ENCODE assay signal across 18 mouse cellular contexts in the genomic region with DNA sequence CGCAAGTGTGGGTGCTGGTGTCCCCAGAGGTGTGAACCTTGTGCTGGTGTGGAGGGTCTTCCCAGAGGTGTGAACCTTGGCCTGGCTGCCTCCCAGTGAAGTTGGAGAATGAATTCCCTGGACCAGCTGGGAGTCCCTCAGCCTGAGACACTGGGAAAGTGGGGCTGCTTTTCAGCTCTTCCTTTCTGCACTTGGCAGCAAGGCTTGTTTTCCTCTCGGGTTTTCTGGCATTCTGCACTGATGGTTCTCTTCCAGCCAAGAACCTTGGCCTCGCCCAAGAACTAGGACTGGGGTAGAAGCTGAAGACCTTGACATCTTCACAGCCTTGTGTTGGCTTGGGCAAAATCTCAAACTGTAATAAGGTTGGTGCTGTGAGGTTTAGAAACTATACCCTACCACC. TPM values are rescaled to one million over a fixed set of nuclear protein-coding genes. Genes with fewer than 3 reads are reported as not detected.
DNase-seq lines count a peak whose midpoint lies in the region; ATAC-seq and TF ChIP-seq lines count a peak whose summit lies in the region.
"Had no signal": no experiment of that assay in that cellular context is flagged by ENCODE, and none has a peak within 500 bp of the region (broad histone marks: within the 10 kb centered on the region; RNA-seq: fewer than 3 reads in every experiment).

No protein-coding gene starts in this region.

- ATAC-seq in lung, postnatal 0 days: 0 out of 2 replicates have a peak, but pooled peaks have one; percentile 3
- no peak for ATAC-seq in neural tube, embryonic 15.5 days (ENCODE audit: low FRiP score)
- ATAC-seq: midbrain, embryonic 13.5 days had no signal

- H3K9me3 ChIP-seq in lung, postnatal 0 days (ENCODE audit: low read length): no peaks in the 10 kb centered on the region
- no peaks in the 10 kb centered on the region for H3K9me3 ChIP-seq in neural tube, embryonic 15.5 days (replicated peaks)
- H3K9me3 ChIP-seq: hindbrain, embryonic 15.5 days; midbrain, embryonic 13.5 days; stomach, embryonic 15.5 days had no signal

- H3K4me3 ChIP-seq in lung, postnatal 0 days (ENCODE audit: low read depth, low read length): no peak overlapping the region
- H3K4me3 ChIP-seq in lung, adult 2 months (replicated peaks; ENCODE audit: extremely low read depth, low read depth, low read length): no peak overlapping the region
- H3K4me3 ChIP-seq in gastrocnemius, adult 2 months: no peak overlapping the region; the same call in 1 of the 2 replicates
- H3K4me3 ChIP-seq in neural tube, embryonic 15.5 days (replicated peaks): no peak overlapping the region
- H3K4me3 ChIP-seq: hindbrain, embryonic 15.5 days; midbrain, embryonic 13.5 days; stomach, embryonic 15.5 days had no signal

- H3K27ac ChIP-seq in lung, postnatal 0 days (ENCODE audit: low read length): no peak overlapping the region
- H3K27ac ChIP-seq in gastrocnemius, adult 2 months: peak overlapping the region; percentile 79
- no peak overlapping the region for H3K27ac ChIP-seq in neural tube, embryonic 15.5 days (replicated peaks)
- H3K27ac ChIP-seq: hindbrain, embryonic 15.5 days; midbrain, embryonic 13.5 days; stomach, embryonic 15.5 days had no signal

- H3K9ac ChIP-seq in lung, postnatal 0 days (replicated peaks; ENCODE audit: low read depth): no peak overlapping the region
- no peak overlapping the region for H3K9ac ChIP-seq in neural tube, embryonic 15.5 days (replicated peaks)
- H3K9ac ChIP-seq: hindbrain, embryonic 15.5 days; midbrain, embryonic 13.5 days; stomach, embryonic 15.5 days had no signal

- no peak overlapping the region for H3K4me2 ChIP-seq in lung, postnatal 0 days (replicated peaks; ENCODE audit: low read depth, low read length)
- H3K4me2 ChIP-seq in neural tube, embryonic 15.5 days: no peak overlapping the region
- H3K4me2 ChIP-seq: hindbrain, embryonic 15.5 days; midbrain, embryonic 13.5 days; stomach, embryonic 15.5 days had no signal

- H3K4me1 ChIP-seq in lung, postnatal 0 days (ENCODE audit: insufficient read depth, low read depth, low read length): no peaks in the 10 kb centered on the region
- no peaks in the 10 kb centered on the region for H3K4me1 ChIP-seq in lung, adult 2 months (ENCODE audit: control insufficient read depth, insufficient read depth, low read length)
- H3K4me1 ChIP-seq in neural tube, embryonic 15.5 days: no peaks in the 10 kb centered on the region
- H3K4me1 ChIP-seq: hindbrain, embryonic 15.5 days; midbrain, embryonic 13.5 days; stomach, embryonic 15.5 days had no signal

- no peak for TF ChIP-seq POLR2A in lung, adult 2 months (IDR thresholded peaks at IDR 0.05; ENCODE audit: borderline replicate concordance, extremely low read depth, low read depth, low read length)

- no peak for TF ChIP-seq CTCF in lung, postnatal 0 days (IDR thresholded peaks at IDR 0.05)
- no peak for TF ChIP-seq CTCF in lung, adult 2 months (IDR thresholded peaks at IDR 0.05; ENCODE audit: insufficient read depth, low read length)
- no peak for TF ChIP-seq CTCF in gastrocnemius, adult 2 months (IDR thresholded peaks at IDR 0.05)

- TF ChIP-seq EP300 in lung, postnatal 0 days (IDR thresholded peaks at IDR 0.05): no peak

- DNase-seq in cerebellum, adult 9-10 months: peak; percentile 53
- DNase-seq in cerebellum, adult 8-10 months: no peak
- DNase-seq in lung, postnatal 0 days (ENCODE audit: low spot score): peak; percentile 35
- DNase-seq in lung, adult 2 months: no peak
- peak; percentile 66 for DNase-seq in gastrocnemius, adult 2 months
- DNase-seq in lung, postnatal 36 days: peak; percentile 49
- DNase-seq in embryo, embryonic 10 days (ENCODE audit: low spot score): no peak
- DNase-seq: B cell, adult 2 months; kidney, adult 18-20 months had no signal

- H3K36me3 ChIP-seq in lung, postnatal 0 days (ENCODE audit: insufficient read depth, low read length): no peaks in the 10 kb centered on the region
- H3K36me3 ChIP-seq in neural tube, embryonic 15.5 days: no peaks in the 10 kb centered on the region
- H3K36me3 ChIP-seq: hindbrain, embryonic 15.5 days; midbrain, embryonic 13.5 days; stomach, embryonic 15.5 days had no signal

- H3K27me3 ChIP-seq in lung, postnatal 0 days (replicated peaks; ENCODE audit: insufficient read depth, low read length): no peaks in the 10 kb centered on the region
- no peaks in the 10 kb centered on the region for H3K27me3 ChIP-seq in neural tube, embryonic 15.5 days (replicated peaks)
- H3K27me3 ChIP-seq: hindbrain, embryonic 15.5 days; midbrain, embryonic 13.5 days; stomach, embryonic 15.5 days had no signal

- WGBS in lung, postnatal 0 days: 51% methylated on average over 3 of the region's 3 CpGs
- WGBS in lung, adult 2 months: 51% methylated on average over 3 of the region's 3 CpGs
- WGBS in neural tube, embryonic 15.5 days: 84% methylated on average over 3 of the region's 3 CpGs

- intact Hi-C loops in gastrocnemius, adult 2 months (cut with DNase I): no loop called here

RNA-seq across cellular contexts. Expression of gene Rmi2, which starts 26.5 kb away (rescaled TPM):
- polyA plus RNA-seq in lung, postnatal 0 days (2015; fragmentation: Nextera tagmentation; extraction: Ambion mirVana): 0.44 and 0.51 TPM in 2 replicates
- polyA plus RNA-seq in lung, adult 2 months (2012; rRNA removed): 0.38 and 1.0 TPM in 2 replicates
- 1 to 10 TPM; 1.2 to 1.9 TPM for total RNA-seq in gastrocnemius, adult 2 months (2021)
- polyA plus RNA-seq in neural tube, embryonic 15.5 days (2015; fragmentation: Nextera tagmentation; extraction: Ambion mirVana): 0.37 and 1.7 TPM in 2 replicates
- polyA plus RNA-seq: liver, adult 2 months had no signal

RNA-seq across cellular contexts. Expression of gene Gm11172, which starts 48.7 kb away (rescaled TPM):
- not detected in 2 replicates for polyA plus RNA-seq in lung, postnatal 0 days (2015; fragmentation: Nextera tagmentation; extraction: Ambion mirVana)
- polyA plus RNA-seq in lung, adult 2 months (2012; rRNA removed): not detected in 2 replicates
- total RNA-seq in gastrocnemius, adult 2 months (2021): not detected
- polyA plus RNA-seq in neural tube, embryonic 15.5 days (2015; fragmentation: Nextera tagmentation; extraction: Ambion mirVana): not detected in 2 replicates
- total RNA-seq: liver, adult 2 months had no signal
- polyA plus RNA-seq: embryonic facial prominence, embryonic 11.5 days; frontal cortex, adult 2 months; hindbrain, embryonic 15.5 days; liver, adult 2 months; lung, embryonic 16.5 days; midbrain, embryonic 13.5 days; small intestine, adult 2 months; stomach, embryonic 15.5 days had no signal

RNA-seq across cellular contexts. Expression of gene Prm1, which starts 55.8 kb away (rescaled TPM):
- not detected in 2 replicates for polyA plus RNA-seq in lung, postnatal 0 days (2015; fragmentation: Nextera tagmentation; extraction: Ambion mirVana)
- polyA plus RNA-seq in lung, adult 2 months (2012; rRNA removed): 0.36 and 1.8 TPM in 2 replicates
- not detected for total RNA-seq in gastrocnemius, adult 2 months (2021)
- 0.50 and 0.89 TPM in 2 replicates for polyA plus RNA-seq in neural tube, embryonic 15.5 days (2015; fragmentation: Nextera tagmentation; extraction: Ambion mirVana)
- total RNA-seq: liver, adult 2 months had no signal
- polyA plus RNA-seq: embryonic facial prominence, embryonic 11.5 days; frontal cortex, adult 2 months; liver, adult 2 months; lung, embryonic 16.5 days; midbrain, embryonic 13.5 days; small intestine, adult 2 months; stomach, embryonic 15.5 days had no signal

Comparison
In these comparisons a context has a peak if more than half of its experiments do, and no peak if none do; other contexts are left out.
1. DNase-seq: peak in cerebellum, adult 9-10 months (single experiment), lung, postnatal 0 days (single experiment), gastrocnemius, adult 2 months (single experiment) and lung, postnatal 36 days (single experiment); none in cerebellum, adult 8-10 months (single experiment), lung, adult 2 months (single experiment) and embryo, embryonic 10 days (single experiment).